Mouse (Mus musculus) B cell, adult (primary cell): ENCODE data around the gene Acap1. TPM values are rescaled to one million over a fixed set of nuclear protein-coding genes. Genes with fewer than 3 reads are reported as not detected.

Source experiments
- total RNA-seq: library from RNA; stranded (reverse); gene quantifications from 4 replicates; pipeline ENCODE4 v1.2.4, GENCODE M21; 2023; ENCODE audit not compliant: inconsistent age

Gene Acap1
- total RNA-seq = 477 to 556 TPM (median 497 TPM) in 4 replicates

DNA sequence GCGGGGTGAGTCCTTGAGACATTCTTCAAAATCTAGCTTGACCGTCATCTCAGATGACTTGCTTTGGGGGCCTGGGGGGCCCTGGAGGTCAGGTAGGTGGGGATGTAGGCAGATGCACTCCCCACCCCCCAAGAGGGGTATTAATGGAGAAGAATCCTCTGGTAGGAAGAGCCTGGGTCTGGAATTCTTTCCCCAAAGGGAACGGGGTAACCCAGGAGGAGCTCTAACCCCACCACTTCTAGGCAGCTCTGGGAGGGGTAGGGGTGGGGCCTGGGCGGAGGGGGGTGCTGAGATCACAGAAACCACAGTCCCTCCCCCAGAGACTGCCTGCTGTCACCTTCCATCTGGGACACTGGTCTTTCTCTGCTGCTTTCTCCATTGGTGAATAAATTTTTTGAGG lies at the start of gene Acap1:
Acap1 (minus strand) TSS at position 249 of the 400 bp plus-strand sequence.

DNA sequence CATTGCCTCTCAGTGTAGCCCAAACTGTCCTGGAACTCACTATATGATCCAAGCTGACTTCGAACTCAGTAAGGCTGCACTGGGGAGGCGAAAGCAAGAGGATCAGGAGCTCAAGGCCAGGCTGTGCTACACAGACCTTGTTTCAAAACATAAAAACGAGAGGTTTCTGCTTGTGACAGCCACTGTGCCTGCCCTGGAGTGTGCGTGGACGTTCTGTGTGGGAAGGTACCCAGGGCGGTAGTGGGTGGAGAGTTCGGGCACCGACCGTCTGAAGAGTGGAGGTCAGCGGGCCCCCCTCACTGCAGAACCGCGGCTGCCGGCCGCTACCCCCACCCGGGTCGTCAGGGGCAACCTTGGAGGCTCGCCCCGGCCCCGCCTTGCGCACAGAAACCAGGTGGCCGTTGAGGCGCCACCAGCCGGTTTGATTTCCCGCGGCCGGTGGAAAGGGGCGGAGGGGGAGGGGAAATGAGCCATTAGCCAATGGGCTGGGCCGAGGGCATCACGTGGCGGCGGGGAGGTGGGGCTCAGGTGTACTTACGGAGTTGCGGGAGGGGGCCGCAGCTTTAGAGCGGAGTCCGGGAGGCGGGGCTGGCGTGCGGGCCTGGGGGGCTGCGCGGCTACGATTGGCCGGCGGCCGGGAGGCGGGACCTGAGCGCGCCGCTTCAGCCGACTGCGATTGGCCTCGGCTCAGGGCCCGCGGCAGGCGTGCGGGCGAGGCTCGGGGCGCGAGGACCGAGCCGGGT lies 40.0 kb upstream of the Acap1 start, which contains the start of gene Ybx2:
Ybx2 (plus strand) TSS at position 660 of the 743 bp plus-strand sequence.

DNA sequence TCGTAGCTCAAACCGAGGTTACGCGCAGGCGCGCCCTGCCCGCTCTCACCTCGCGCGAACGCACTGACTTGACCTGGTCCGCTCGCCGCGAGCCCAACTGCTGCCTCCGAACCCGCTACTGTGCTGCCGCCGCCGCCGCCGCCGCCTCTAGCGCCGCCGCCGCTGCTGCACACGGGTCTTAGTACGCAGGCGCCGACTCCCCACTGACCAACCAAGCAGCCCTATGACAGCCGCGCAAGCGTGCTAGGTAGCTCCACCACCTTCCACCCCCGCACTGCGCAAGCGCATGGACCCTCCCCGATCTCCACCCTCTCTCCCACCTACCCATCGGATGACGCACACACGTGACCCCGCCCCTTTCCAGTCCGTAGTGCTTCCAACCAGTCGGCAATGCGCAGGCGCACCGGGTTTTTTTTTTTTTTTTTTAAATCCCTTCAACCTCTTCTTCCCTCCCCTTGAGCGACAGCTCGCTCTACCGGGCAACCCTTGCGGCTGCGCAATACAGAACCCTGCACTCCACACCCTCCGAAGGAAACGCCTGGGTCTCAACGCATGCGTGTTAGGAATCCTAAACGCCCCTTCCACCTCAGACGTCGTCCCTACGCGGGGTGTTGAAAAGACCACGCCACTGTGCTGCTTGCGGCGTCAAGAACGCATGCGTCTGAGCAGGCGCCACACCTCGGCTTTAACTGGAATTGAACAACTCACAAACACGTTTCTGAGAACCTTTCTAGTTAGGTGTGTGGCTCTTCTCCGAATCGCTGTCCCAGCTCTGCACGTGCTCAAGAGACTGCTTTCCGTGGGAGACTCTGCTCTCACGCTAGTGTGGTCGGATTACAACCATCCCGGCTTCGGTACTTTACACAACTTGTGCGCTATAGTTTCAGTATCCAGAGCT lies 26.0 kb upstream of the Acap1 start, which contains the start of gene Eif5a:
Eif5a (minus strand) TSS at position 845 of the 898 bp plus-strand sequence.

DNA sequence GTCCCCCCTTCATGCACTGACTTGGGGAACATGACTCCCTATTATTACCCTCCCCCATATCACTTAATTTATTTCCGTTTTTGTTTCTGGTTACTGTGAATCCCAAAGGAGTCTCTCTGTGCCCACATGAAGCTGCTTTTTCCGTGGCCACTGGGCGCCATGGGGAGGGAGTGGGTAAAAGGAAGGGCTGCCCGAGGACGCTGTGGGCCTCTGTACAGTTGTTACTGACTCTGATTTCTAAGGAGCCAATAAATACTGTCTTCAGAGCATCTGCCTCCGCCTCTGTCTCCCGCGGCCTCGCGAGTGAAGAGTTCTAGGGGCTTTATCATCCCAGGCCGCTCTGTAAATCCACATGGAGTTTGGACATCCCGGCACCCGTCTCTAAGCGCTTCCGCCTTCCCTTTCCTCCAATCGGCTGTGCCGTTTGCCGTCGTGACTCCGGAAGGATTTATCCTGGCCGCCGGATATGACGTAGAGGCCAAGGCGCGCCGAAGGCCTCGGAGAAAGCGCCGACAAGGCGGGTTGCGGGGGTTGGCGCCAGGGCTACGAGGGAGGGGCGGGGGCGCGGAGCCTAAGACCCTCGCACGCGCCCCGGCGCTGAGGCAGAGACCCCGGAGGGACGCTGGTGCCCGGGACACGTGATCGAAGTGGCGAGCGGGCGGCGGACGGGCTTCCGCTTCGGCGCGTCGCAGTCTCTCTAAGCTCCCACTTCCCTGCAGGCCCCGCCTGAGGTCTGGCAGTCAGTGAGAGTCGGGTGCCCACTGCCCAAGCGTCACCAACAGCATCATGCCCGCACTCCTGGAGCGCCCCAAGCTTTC lies 18.4 kb upstream of the Acap1 start, which contains the start of gene Gps2:
Gps2 (plus strand) TSS at position 335 of the 818 bp plus-strand sequence.

DNA sequence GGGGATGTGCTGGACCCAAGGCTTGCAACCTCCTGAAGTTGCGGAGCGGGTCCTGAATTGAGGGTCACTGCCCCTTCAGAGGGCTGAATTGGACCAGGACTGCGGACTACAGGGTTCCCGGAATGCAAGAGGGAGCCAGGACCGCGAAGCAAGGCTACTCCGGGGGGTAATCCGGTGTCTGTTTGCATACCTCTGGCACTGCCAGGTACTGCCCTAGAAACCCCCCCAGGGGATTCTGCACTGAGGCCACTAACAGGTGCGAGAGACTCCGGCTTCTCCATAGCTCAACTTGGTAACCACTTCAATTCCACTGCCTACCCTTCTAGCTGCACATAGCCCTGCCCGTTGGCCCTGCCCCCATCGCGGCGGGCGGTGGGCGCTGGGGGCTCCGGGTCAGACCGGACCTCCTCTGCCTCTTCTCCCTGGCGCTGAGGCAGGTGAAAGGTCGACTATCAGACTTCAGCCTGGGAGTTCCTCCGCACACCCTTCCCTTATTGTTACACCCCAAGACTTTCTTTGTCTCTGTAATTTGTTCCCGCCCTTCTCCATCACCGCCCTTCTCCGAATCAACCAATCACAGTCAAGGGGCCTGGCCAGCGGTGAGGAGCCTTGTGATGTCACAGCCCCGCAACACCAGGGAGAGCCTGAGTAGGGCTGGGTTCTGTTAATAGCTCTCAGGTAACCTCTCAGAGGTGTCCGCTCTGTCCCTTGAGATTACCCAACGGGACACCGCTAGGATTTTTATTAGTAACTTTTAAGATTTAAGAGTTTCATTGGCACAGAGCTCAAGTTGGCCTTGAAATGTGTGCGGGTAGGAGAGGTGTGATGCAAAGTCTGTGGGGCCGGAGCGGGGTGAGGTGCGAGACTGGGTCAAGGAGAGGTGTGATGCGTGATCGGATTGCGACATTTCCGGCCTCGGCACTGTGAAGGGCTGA lies 5.4 kb upstream of the Acap1 start, which contains the start of the genes 2810408A11Rik and Neurl4:
2810408A11Rik (minus strand) TSS at position 517 of the 935 bp plus-strand sequence.
Neurl4 (plus strand) TSS at position 602 of the 935 bp plus-strand sequence.

DNA sequence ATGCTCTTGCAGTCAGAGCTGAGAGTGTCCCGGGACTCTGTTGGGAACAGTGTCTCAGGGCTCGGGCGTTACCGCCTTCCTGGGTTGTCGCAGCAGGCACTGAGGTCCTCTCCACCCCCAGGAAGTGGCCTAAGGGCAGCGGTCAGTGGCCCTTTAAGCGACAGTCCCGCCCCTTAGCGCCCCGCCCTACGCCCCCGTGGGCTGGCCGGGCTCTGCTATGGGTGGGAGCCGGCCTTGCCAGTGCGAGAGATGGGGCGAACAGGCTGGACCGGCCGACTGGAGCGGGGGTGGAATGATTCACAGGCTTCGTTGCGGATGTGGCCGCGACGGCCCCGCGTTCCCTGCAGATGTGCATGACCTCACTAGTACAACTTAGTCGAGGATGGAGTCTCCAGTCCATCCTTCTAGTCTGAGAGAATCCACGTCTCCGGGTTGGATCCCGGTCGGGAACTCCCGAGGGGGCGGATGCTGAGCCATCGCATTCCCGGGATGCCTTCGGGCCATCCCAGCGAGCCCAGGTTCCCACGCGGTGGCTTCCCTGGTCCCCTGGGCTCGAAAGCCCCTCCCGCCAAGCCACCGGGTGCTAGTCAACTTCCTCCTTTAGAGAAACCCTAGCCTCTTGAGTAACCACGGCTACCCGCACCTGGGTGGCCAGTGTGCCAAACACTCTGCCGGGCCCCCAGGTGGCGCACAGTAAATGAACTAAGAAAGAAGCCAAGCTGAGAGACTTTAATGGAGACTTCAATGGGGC lies 14.3 kb downstream of the Acap1 start, which contains the start of gene Kctd11:
Kctd11 (minus strand) TSS at position 554 of the 751 bp plus-strand sequence.

DNA sequence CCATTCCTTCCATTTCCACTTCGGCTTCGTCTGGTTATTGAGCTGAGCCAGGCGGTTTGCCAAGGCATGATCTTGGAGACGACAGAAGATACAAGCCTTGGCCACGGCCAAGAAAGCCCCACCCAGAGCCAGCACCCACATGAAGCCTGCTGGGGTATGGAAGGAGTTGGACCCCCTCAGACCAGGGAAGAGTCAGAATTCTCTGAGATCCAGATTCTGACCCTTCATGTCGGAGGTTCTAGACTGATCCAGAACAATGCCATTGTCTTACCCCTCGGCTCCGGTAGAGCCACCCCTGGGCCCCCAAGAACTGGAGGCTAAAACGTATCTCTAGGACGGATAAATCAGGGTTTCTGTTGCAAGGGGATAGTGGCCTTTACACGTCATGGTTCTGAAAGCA lies 17.5 kb downstream of the Acap1 start, which contains the start of gene Tmem95:
Tmem95 (minus strand) TSS at position 141 of the 400 bp plus-strand sequence.

DNA sequence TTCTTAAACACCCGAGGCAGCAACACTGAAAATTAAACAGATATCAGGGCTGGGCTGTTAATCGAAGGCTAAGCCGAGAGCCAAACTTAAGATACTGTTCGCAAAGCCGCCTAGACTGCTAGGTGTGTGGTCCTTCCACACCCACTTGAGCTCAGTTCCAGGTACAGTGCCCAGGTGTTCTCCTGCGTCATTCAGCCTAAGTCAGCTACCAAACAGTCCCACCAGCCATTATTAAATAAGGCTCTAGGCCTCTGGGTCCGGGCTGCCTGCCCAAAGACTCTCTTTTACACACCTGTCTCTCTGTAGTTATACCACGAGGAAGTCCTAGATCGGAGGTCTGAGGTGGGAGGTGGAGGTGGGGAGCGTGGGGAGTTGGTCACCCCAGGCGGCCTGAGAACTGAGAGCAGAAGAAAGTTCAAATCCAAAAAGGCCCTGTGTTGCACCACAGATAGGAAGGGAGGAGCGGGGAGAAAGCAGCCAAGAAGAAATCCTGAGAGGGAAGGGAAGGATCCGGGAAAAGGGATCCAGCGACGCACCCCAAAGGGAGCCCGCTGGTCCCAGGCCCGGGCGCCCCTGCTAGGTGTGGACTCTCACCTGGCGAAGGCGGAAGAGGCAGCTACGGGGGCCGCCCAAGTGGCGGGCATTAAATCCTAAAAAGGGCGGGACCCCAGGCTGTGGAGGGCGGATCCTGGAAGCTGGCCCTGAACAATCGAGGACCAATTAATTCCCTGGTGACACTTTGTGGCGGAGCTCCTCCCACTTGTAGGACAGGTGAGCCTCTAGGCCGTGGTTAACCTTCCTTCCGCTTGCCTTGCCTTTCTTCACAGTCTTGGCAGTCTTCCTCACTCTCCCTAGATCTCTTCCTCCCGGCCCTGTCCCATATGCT lies 37.0 kb downstream of the Acap1 start, which contains the start of gene Tnk1:
Tnk1 (minus strand) TSS at position 618 of the 886 bp plus-strand sequence.

DNA sequence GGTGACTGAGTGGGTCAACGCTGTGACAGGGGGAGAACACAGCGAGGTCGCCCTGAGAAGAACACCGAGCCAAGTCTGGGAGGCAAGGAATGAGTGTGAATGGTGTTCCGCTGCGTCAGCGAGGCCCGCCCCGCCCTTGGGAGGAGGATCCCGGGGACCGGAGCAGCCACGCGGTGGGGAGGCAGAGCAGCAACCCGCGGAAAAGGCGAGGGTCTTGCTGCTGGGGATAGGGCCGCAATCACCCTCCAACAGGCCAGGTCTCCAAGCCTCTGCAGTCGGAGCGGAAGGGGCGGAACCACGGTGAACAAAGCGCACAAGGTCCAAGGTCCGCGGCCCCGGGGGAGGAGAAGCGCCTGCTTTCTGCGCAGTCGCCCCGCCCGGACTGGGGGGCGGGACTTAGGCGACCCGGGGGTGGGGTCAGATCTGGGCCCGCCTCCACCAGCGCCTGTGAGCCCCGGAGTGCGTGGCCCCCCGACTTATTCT lies 49.1 kb downstream of the Acap1 start, which contains the start of gene Plscr3:
Plscr3 (plus strand) TSS at position 179 of the 483 bp plus-strand sequence.

DNA sequence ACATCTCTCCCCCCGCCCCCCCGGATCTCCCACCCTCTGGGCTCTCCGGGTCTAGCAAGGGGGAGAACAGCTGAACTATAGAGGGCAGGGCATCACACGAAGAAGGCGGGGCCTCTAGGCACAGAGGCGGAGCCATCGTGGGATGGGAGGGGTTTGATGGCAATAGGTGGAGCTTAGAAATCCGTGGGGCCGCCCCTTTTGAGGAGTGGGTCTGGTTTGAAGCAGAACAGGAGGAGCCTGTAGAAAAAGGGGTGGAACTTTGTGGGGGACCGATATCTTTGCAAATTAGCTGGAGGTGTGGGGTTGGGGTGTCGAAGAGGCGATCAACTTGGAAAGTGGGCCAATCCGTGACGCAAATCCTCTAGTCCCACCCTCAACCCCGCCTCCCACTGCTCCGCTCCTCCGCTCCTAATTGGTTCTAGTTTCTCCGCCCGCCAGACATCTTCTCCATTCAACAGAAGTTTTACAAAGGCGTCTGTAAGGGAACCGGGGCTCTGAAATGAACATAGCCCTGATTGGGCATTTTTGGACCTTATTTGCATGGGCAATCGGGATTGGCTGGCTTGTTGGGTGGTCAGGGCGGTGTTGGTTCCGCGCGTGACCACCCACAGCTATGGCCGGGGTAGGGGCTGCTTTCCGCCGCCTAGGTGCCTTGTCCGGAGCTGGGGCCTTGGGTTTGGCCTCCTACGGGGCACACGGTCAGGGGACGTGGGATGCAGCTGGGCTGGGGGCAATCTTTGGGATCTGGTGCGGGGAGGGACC lies 57.2 kb downstream of the Acap1 start, which contains the start of gene Tmem256:
Tmem256 (plus strand) TSS at position 563 of the 762 bp plus-strand sequence.

DNA sequence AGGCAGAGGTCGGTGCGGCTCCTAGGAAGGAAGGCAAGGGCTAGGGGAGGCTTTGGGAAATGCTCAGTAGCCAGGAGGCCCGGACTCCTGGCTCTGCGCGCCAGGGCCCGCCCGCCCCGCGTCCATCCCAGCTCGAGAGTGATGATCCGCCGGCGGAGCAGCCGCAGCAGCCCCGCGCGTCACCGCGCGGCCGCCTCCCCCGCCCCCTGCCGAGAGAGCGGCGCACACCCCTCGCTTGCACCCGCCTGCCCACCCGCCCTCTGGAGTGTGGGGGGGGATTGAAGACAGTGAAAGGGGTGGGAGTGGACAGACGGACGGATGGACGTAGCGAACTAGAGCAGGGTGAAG lies 57.8 kb downstream of the Acap1 start, which contains the start of gene Nlgn2:
Nlgn2 (minus strand) TSS at position 181 of the 348 bp plus-strand sequence.

Other genes with a start within 250 kb of the Acap1 start
- gene Sox15, start 240.2 kb downstream of the Acap1 start, total RNA-seq = 0.84 TPM in 1 of 4 replicates, not detected in the others
- gene Mpdu1, start 232.9 kb downstream of the Acap1 start, total RNA-seq = 58.0 to 71.6 TPM (median 63.0 TPM) in 4 replicates
- gene Cd68, start 229.4 kb downstream of the Acap1 start, total RNA-seq = 11.8 to 14.7 TPM (median 12.5 TPM) in 4 replicates
- 670 to 697 TPM (median 692 TPM) in 4 replicates for gene Eif4a1, start 223.1 kb downstream of the Acap1 start, total RNA-seq
- gene Senp3, start 213.5 kb downstream of the Acap1 start, total RNA-seq = 108 to 153 TPM (median 136 TPM) in 4 replicates
- 0.32 TPM in 1 of 4 replicates, not detected in the others for gene Tnfsf13, start 209.8 kb downstream of the Acap1 start, total RNA-seq
- gene Tnfsf12, start 199.7 kb downstream of the Acap1 start, total RNA-seq = 0.51 TPM in 1 of 4 replicates, not detected in the others
- 0.45 to 0.78 TPM in 2 of 4 replicates, not detected in the others for gene Tnfsfm13, start 199.4 kb downstream of the Acap1 start, total RNA-seq
- 231 to 244 TPM (median 242 TPM) in 4 replicates for gene Polr2a, start 136.9 kb downstream of the Acap1 start, total RNA-seq
- gene Slc35g3, start 133.6 kb downstream of the Acap1 start, total RNA-seq = not detected in 4 replicates
- 52.3 to 57.6 TPM (median 54.5 TPM) in 4 replicates for gene Zbtb4, start 129.6 kb downstream of the Acap1 start, total RNA-seq
- 8.3 to 11.3 TPM (median 10.1 TPM) in 4 replicates for gene Chrnb1, start 99.6 kb downstream of the Acap1 start, total RNA-seq
- 0.16 to 0.27 TPM in 2 of 4 replicates, not detected in the others for gene Fgf11, start 93.7 kb downstream of the Acap1 start, total RNA-seq
- not detected in 4 replicates for gene Tmem102, start 89.9 kb downstream of the Acap1 start, total RNA-seq
- not detected in 4 replicates for gene Gm39566, start 80.2 kb downstream of the Acap1 start, total RNA-seq
- gene Spem2, start 77.1 kb downstream of the Acap1 start, total RNA-seq = not detected in 4 replicates
- not detected in 4 replicates for gene Spem1, start 73.4 kb downstream of the Acap1 start, total RNA-seq
- gene Nlgn2, start 57.8 kb downstream of the Acap1 start, total RNA-seq = 0.24 to 1.3 TPM (median 0.59 TPM) in 4 replicates
- 30.9 to 38.6 TPM (median 37.0 TPM) in 4 replicates for gene Tmem256, start 57.0 kb downstream of the Acap1 start, total RNA-seq
- gene Plscr3, start 49.2 kb downstream of the Acap1 start, total RNA-seq = 9.8 to 13.0 TPM (median 11.5 TPM) in 4 replicates
- not detected in 4 replicates for gene Tnk1, start 36.8 kb downstream of the Acap1 start, total RNA-seq
- gene Tmem95, start 17.5 kb downstream of the Acap1 start, total RNA-seq = not detected in 4 replicates
- 1.8 to 2.3 TPM (median 2.0 TPM) in 4 replicates for gene Kctd11, start 14.1 kb downstream of the Acap1 start, total RNA-seq
- gene 2810408A11Rik, start 5.4 kb upstream of the Acap1 start, total RNA-seq = 2.1 to 2.7 TPM (median 2.3 TPM) in 4 replicates
- 55.7 to 74.4 TPM (median 62.8 TPM) in 4 replicates for gene Neurl4, start 5.5 kb upstream of the Acap1 start, total RNA-seq
- 138 to 159 TPM (median 142 TPM) in 4 replicates for gene Gps2, start 18.3 kb upstream of the Acap1 start, total RNA-seq
- gene Eif5a, start 26.4 kb upstream of the Acap1 start, total RNA-seq = 362 to 387 TPM (median 377 TPM) in 4 replicates
- not detected in 4 replicates for gene Ybx2, start 40.3 kb upstream of the Acap1 start, total RNA-seq
- gene Slc2a4, start 52.6 kb upstream of the Acap1 start, total RNA-seq = not detected in 4 replicates
- gene Cldn7, start 69.2 kb upstream of the Acap1 start, total RNA-seq = not detected in 4 replicates
- 103 to 123 TPM (median 108 TPM) in 4 replicates for gene Ctdnep1, start 85.6 kb upstream of the Acap1 start, total RNA-seq
- 34.4 to 62.8 TPM (median 46.7 TPM) in 4 replicates for gene Elp5, start 87.0 kb upstream of the Acap1 start, total RNA-seq
- 311 to 355 TPM (median 331 TPM) in 4 replicates for gene Gabarap, start 95.6 kb upstream of the Acap1 start, total RNA-seq
- 52.7 to 62.9 TPM (median 56.6 TPM) in 4 replicates for gene Phf23, start 100.2 kb upstream of the Acap1 start, total RNA-seq
- 48.4 to 53.5 TPM (median 51.0 TPM) in 4 replicates for gene Dvl2, start 105.1 kb upstream of the Acap1 start, total RNA-seq
- gene Acadvl, start 119.9 kb upstream of the Acap1 start, total RNA-seq = 53.0 to 60.7 TPM (median 59.3 TPM) in 4 replicates
- gene Dlg4, start 121.4 kb upstream of the Acap1 start, total RNA-seq = 3.5 to 5.4 TPM (median 4.2 TPM) in 4 replicates
- not detected in 4 replicates for gene Asgr1, start 158.5 kb upstream of the Acap1 start, total RNA-seq
- not detected in 4 replicates for gene Asgr2, start 197.1 kb upstream of the Acap1 start, total RNA-seq
- not detected in 4 replicates for gene Mgl2, start 234.8 kb upstream of the Acap1 start, total RNA-seq